ENCODE assay signal across 8 mouse cellular contexts in genomic region chr12:70062114-70062513, GRCm38 (mm10). TPM values are rescaled to one million over a fixed set of nuclear protein-coding genes. Genes with fewer than 3 reads are reported as not detected.
DNase-seq lines count a peak whose midpoint lies in the region; ATAC-seq lines count a peak whose summit lies in the region.

No protein-coding gene starts in this region.

- no peak overlapping the region for H3K4me2 ChIP-seq in kidney, embryonic 14.5 days (replicated peaks; ENCODE audit: low read depth, low read length)

- H3K9ac ChIP-seq in kidney, embryonic 14.5 days (ENCODE audit: low read depth, low read length): no peak overlapping the region

- H3K27ac ChIP-seq in kidney, embryonic 14.5 days (ENCODE audit: low read depth, low read length): no peak overlapping the region

- ATAC-seq in kidney, embryonic 14.5 days (ENCODE audit: low FRiP score, low TSS enrichment): no peak

- peaks cover 4% of the 10 kb centered on the region; the same call in 1 of the 2 replicates for H3K36me3 ChIP-seq in kidney, embryonic 14.5 days (ENCODE audit: control insufficient read depth, insufficient read depth, low read length)

- no peak overlapping the region for H3K4me3 ChIP-seq in kidney, embryonic 14.5 days (ENCODE audit: low read length)

- 34% methylated on average over 3 of the region's 3 CpGs for WGBS in kidney, embryonic 14.5 days

- no peaks in the 10 kb centered on the region for H3K27me3 ChIP-seq in kidney, embryonic 14.5 days (ENCODE audit: control insufficient read depth, insufficient read depth, low read length)

- DNase-seq in kidney, adult 18-20 months: peak; percentile 62
- peak; percentile 49 for DNase-seq in CD4-positive helper T cell, adult 2 months (ENCODE audit: low read depth, low spot score)
- DNase-seq in T-cell, adult 2 months (ENCODE audit: low spot score): peak; percentile 32
- DNase-seq in embryo, embryonic 11 days: peak; percentile 76
- DNase-seq in induced T-regulatory cell, adult 2 months (ENCODE audit: low read depth): peak; percentile 71
- DNase-seq in lung, postnatal 25 days (ENCODE audit: low spot score): peak; percentile 51
- peak; percentile 37 to 55 for DNase-seq in thymus, postnatal 36 days

- no peaks in the 10 kb centered on the region for H3K9me3 ChIP-seq in kidney, embryonic 14.5 days (ENCODE audit: control insufficient read depth, low read length)

- H3K4me1 ChIP-seq in kidney, embryonic 14.5 days (ENCODE audit: control insufficient read depth, insufficient read depth, low read length): no peaks in the 10 kb centered on the region

RNA-seq across cellular contexts. Expression of gene Nin, which starts 51.4 kb away (rescaled TPM):
- 10.8 and 20.3 TPM in 2 replicates for polyA plus RNA-seq in kidney, embryonic 14.5 days (2014; fragmentation: Nextera tagmentation; extraction: Ambion mirVana)
